Mouse (Mus musculus) lung, postnatal 0 days (tissue): Measurements from ENCODE around the gene 1700125H20Rik.

ENCODE experiments used
- CTCF ChIP-seq: IDR thresholded peaks from 2 replicates; pipeline ENCODE4 v1.5.1; 2016; ENCODE audit warnings: antibody characterized with exemption, mild to moderate bottlenecking
- EP300 ChIP-seq: IDR thresholded peaks from 2 replicates; pipeline ENCODE4 v1.6.1; 2016; ENCODE audit warnings: antibody characterized with exemption, mild to moderate bottlenecking, control low read depth

DNA sequence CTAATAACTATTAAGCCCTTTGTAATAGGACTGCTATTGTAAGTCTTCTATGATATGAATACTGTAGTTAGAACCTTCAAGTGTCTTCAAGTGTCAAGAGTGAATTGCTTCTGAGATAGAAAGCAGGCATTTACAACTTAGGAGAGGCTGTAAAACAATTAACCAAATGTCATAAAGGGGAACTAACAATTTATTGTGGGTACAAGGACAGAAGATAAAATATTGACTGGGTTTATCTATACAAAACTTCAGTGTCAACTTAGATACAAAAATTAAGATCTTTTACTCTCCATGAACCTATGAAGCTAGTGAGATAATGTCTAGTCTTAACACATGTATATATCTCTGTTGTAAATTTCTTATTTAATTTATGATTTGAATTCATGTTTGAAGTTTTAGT, 36.0 kb downstream of the 1700125H20Rik start:
- TF ChIP-seq CTCF (no peak), EP300 (no peak)
